Mouse (Mus musculus) embryonic fibroblast, embryonic 13.5 days (primary cell): ENCODE measurements around the gene Tenm4.

Experiments
- CTCF ChIP-seq: IDR thresholded peaks from 2 replicates; pipeline ENCODE4 v1.5.1; 2011; ENCODE audit warnings: mild to moderate bottlenecking, control low read depth, low read length, moderate library complexity, borderline replicate concordance; ENCODE audit not compliant: insufficient read depth
- POLR2A ChIP-seq: IDR thresholded peaks from 2 replicates; pipeline ENCODE4 v1.6.1; 2011; ENCODE audit warnings: low read depth, mild to moderate bottlenecking, control low read depth, low read length, moderate library complexity

DNA sequence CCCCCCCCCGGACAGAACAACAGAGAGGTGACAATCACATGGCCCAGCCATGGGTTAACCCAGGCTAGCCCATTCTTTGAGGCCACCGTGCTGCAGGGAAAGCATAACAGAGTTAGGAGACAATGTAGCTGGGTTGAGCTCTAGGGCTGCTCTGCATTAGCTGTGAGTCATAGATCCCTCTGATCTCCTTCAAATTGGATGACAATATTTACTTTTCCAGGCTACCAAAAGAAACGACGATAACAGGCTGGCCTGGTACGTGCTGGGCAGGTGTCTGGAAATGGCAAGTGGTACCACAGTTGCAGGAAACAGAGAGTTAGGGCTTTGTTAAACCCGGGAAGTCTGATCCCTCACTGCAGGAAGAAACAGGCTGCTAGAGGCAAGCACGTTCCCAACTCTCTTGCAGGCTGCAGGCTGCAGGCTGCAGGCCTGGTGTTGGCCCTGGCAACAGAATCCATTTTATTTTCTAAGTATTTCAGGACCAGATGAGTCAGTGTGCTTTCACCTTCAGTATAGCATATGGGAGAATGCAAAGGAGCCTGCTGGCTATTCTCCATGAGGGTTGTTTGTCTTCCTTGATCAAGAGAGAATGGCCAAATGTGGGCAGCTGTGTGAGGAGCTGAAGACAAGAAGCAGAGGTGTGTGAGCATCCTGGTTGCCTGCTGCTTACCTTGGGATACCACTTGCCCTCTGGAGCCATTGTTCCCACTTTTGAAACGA, 353.6 kb downstream of the Tenm4 start:
- TF ChIP-seq CTCF = no peak
- TF ChIP-seq POLR2A = no peak
